ENCODE assay signal across 25 mouse cellular contexts in the genomic region with DNA sequence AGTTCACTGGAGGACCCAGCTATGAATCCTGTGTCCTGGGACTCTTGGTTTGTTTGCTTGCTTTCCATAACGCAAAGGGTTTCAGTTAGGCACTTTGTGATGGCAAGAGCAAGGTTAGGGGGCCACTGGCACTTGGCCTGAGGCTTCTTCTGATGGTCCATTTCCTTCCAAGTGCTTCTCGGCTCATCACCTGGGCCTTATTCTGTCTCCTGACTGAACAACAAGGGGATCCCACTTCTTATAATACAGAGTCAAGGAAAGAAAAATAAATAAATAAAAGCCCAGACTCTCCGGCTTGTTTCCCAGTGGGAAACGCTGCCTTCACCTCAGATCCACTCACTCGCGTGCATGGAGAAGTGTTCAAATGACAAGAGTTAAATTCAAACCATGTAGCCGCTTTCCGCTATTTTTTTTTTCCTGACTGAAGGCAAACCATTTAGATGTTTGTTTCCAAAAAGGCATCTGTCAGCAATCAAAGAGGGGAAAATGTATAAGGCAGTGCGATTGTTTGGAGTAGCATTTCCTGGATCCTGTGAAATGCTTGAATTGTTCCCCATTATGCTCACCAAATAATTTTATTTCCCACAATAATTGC.
DNase-seq lines count a peak whose midpoint lies in the region; ATAC-seq and TF ChIP-seq lines count a peak whose summit lies in the region.
"Had no signal": no experiment of that assay in that cellular context is flagged by ENCODE, and none has a peak within 500 bp of the region (broad histone marks: within the 10 kb centered on the region; RNA-seq: fewer than 3 reads in every experiment).

No protein-coding gene starts in this region.

- H3K27me3 ChIP-seq in hindbrain, embryonic 10.5 days (ENCODE audit: insufficient read depth, poor library complexity, severe bottlenecking), result no peaks in the 10 kb centered on the region
- no peaks in the 10 kb centered on the region for H3K27me3 ChIP-seq in hindbrain, embryonic 11.5 days (ENCODE audit: control insufficient read depth, insufficient read depth, low read length)
- H3K27me3 ChIP-seq in embryonic facial prominence, embryonic 14.5 days (replicated peaks; ENCODE audit: control insufficient read depth, insufficient read depth, low read length), result peaks cover 4% of the 10 kb centered on the region; the same call in 1 of the 2 replicates
- peaks cover 13% of the 10 kb centered on the region; the same call in 1 of the 2 replicates for H3K27me3 ChIP-seq in limb, embryonic 10.5 days (ENCODE audit: low read depth, poor library complexity, severe bottlenecking)
- peaks cover 6% of the 10 kb centered on the region; the same call in 1 of the 2 replicates for H3K27me3 ChIP-seq in midbrain, embryonic 13.5 days
- H3K27me3 ChIP-seq: heart, embryonic 13.5 days; intestine, embryonic 15.5 days; liver, embryonic 12.5 days; neural tube, embryonic 15.5 days had no signal

- no peak overlapping the region for H3K9ac ChIP-seq in hindbrain, embryonic 11.5 days (ENCODE audit: low read depth, low read length)
- H3K9ac ChIP-seq in embryonic facial prominence, embryonic 14.5 days (ENCODE audit: low read depth, low read length), result no peak overlapping the region
- H3K9ac ChIP-seq in midbrain, embryonic 13.5 days (replicated peaks), result no peak overlapping the region
- H3K9ac ChIP-seq: heart, embryonic 13.5 days; intestine, embryonic 15.5 days; limb, embryonic 13.5 days; liver, embryonic 12.5 days; neural tube, embryonic 15.5 days had no signal

- ATAC-seq in hindbrain, embryonic 11.5 days (ENCODE audit: low FRiP score), result no peak
- no peak for ATAC-seq in embryonic facial prominence, embryonic 14.5 days (ENCODE audit: low read depth)
- ATAC-seq in midbrain, embryonic 13.5 days, result no peak
- ATAC-seq: intestine, embryonic 15.5 days; liver, embryonic 12.5 days had no signal

- H3K4me2 ChIP-seq in hindbrain, embryonic 11.5 days (replicated peaks; ENCODE audit: low read depth, low read length), result no peak overlapping the region
- H3K4me2 ChIP-seq in embryonic facial prominence, embryonic 14.5 days (ENCODE audit: low read depth, low read length), result no peak overlapping the region
- no peak overlapping the region for H3K4me2 ChIP-seq in midbrain, embryonic 13.5 days (replicated peaks)
- H3K4me2 ChIP-seq: heart, embryonic 13.5 days; intestine, embryonic 15.5 days; limb, embryonic 13.5 days; liver, embryonic 12.5 days; midbrain, embryonic 11.5 days; neural tube, embryonic 15.5 days had no signal

- WGBS in hindbrain, embryonic 10.5 days, result 73% methylated on average over 9 of the region's 9 CpGs
- WGBS in hindbrain, embryonic 11.5 days, result 76% methylated on average over 9 of the region's 9 CpGs
- WGBS in embryonic facial prominence, embryonic 14.5 days, result 38% methylated on average over 9 of the region's 9 CpGs
- 83% methylated on average over 9 of the region's 9 CpGs for WGBS in limb, embryonic 10.5 days
- 82% methylated on average over 9 of the region's 9 CpGs for WGBS in midbrain, embryonic 13.5 days

- no peak overlapping the region for H3K4me3 ChIP-seq in hindbrain, embryonic 10.5 days
- H3K4me3 ChIP-seq in hindbrain, embryonic 11.5 days (ENCODE audit: low read depth, low read length), result no peak overlapping the region
- H3K4me3 ChIP-seq in cortical plate, adult 2 months (ENCODE audit: insufficient read depth, low read length), result no peak overlapping the region
- no peak overlapping the region for H3K4me3 ChIP-seq in embryonic facial prominence, embryonic 14.5 days (ENCODE audit: low read depth, low read length)
- no peak overlapping the region for H3K4me3 ChIP-seq in limb, embryonic 10.5 days
- no peak overlapping the region for H3K4me3 ChIP-seq in midbrain, embryonic 13.5 days (replicated peaks)
- H3K4me3 ChIP-seq: heart, embryonic 13.5 days; intestine, embryonic 15.5 days; limb, embryonic 13.5 days; liver, embryonic 12.5 days; neural tube, embryonic 15.5 days had no signal

- H3K27ac ChIP-seq in hindbrain, embryonic 10.5 days, result 0 out of 2 replicates have a peak overlapping the region, but pooled peaks have one; percentile 29
- no peak overlapping the region for H3K27ac ChIP-seq in hindbrain, embryonic 11.5 days (ENCODE audit: low read depth, low read length)
- 0 out of 2 replicates have a peak overlapping the region, but pooled peaks have one; percentile 23 for H3K27ac ChIP-seq in cortical plate, adult 2 months (ENCODE audit: insufficient read depth, low read length)
- peak overlapping the region; percentile 23; the same call in 1 of the 2 replicates for H3K27ac ChIP-seq in embryonic facial prominence, embryonic 14.5 days (replicated peaks; ENCODE audit: low read depth, low read length)
- peak overlapping the region; percentile 50 for H3K27ac ChIP-seq in limb, embryonic 10.5 days
- no peak overlapping the region for H3K27ac ChIP-seq in midbrain, embryonic 13.5 days
- H3K27ac ChIP-seq: heart, embryonic 13.5 days; intestine, embryonic 15.5 days; limb, embryonic 13.5 days; liver, embryonic 12.5 days; neural tube, embryonic 15.5 days had no signal

- no peak for TF ChIP-seq POLR2A in cortical plate, adult 2 months (IDR thresholded peaks at IDR 0.05; ENCODE audit: extremely low read depth, insufficient read depth, low read length)

- no peak for TF ChIP-seq CTCF in cortical plate, adult 2 months (IDR thresholded peaks at IDR 0.05; ENCODE audit: extremely low read depth, insufficient read depth, low read length)

- DNase-seq in hindbrain, embryonic 10.5 days (ENCODE audit: low spot score), result no peak
- no peak for DNase-seq in hindbrain, embryonic 11.5 days (ENCODE audit: low spot score)
- DNase-seq in embryonic facial prominence, embryonic 14.5 days (ENCODE audit: low spot score), result peak; percentile 65
- no peak for DNase-seq in limb, embryonic 10.5 days (ENCODE audit: low spot score)
- DNase-seq in heart, postnatal 4 days, result no peak
- DNase-seq: adrenal gland, postnatal 10 days; cerebellum, adult 9-10 months; gastrocnemius, postnatal 25 days; heart, adult 18-20 months; kidney, adult 8-10 months; kidney, postnatal 14 days; layer of hippocampus, postnatal 36 days; lung, adult 18-20 months; lung, postnatal 10 days; right cerebral cortex, adult 18-20 months; right cerebral cortex, postnatal 4 days; thymus, postnatal 25 days had no signal

- H3K9me3 ChIP-seq in hindbrain, embryonic 10.5 days, result no peaks in the 10 kb centered on the region
- H3K9me3 ChIP-seq in hindbrain, embryonic 11.5 days (ENCODE audit: control insufficient read depth, low read length), result no peaks in the 10 kb centered on the region
- H3K9me3 ChIP-seq in embryonic facial prominence, embryonic 14.5 days (ENCODE audit: control insufficient read depth, low read length), result no peaks in the 10 kb centered on the region
- no peaks in the 10 kb centered on the region for H3K9me3 ChIP-seq in limb, embryonic 10.5 days (replicated peaks)
- H3K9me3 ChIP-seq in midbrain, embryonic 13.5 days, result no peaks in the 10 kb centered on the region
- H3K9me3 ChIP-seq: heart, embryonic 13.5 days; intestine, embryonic 15.5 days; limb, embryonic 13.5 days; liver, embryonic 12.5 days; neural tube, embryonic 15.5 days had no signal

- no peaks in the 10 kb centered on the region for H3K36me3 ChIP-seq in hindbrain, embryonic 10.5 days
- no peaks in the 10 kb centered on the region for H3K36me3 ChIP-seq in hindbrain, embryonic 11.5 days (ENCODE audit: control insufficient read depth, insufficient read depth, low read length)
- H3K36me3 ChIP-seq in embryonic facial prominence, embryonic 14.5 days (ENCODE audit: control insufficient read depth, insufficient read depth, low read length), result no peaks in the 10 kb centered on the region
- no peaks in the 10 kb centered on the region for H3K36me3 ChIP-seq in limb, embryonic 10.5 days
- H3K36me3 ChIP-seq in midbrain, embryonic 13.5 days, result no peaks in the 10 kb centered on the region
- H3K36me3 ChIP-seq: heart, embryonic 13.5 days; intestine, embryonic 15.5 days; limb, embryonic 13.5 days; liver, embryonic 12.5 days; neural tube, embryonic 15.5 days had no signal

- peaks cover 51% of the 10 kb centered on the region for H3K4me1 ChIP-seq in hindbrain, embryonic 10.5 days (replicated peaks)
- no peaks in the 10 kb centered on the region for H3K4me1 ChIP-seq in hindbrain, embryonic 11.5 days (replicated peaks; ENCODE audit: control insufficient read depth, insufficient read depth, low read length)
- no peaks in the 10 kb centered on the region for H3K4me1 ChIP-seq in cortical plate, adult 2 months (ENCODE audit: control insufficient read depth, insufficient read depth, low read length)
- H3K4me1 ChIP-seq in embryonic facial prominence, embryonic 14.5 days (ENCODE audit: control insufficient read depth, insufficient read depth, low read length), result peaks cover 38% of the 10 kb centered on the region
- peaks cover 71% of the 10 kb centered on the region for H3K4me1 ChIP-seq in limb, embryonic 10.5 days
- H3K4me1 ChIP-seq in midbrain, embryonic 13.5 days (replicated peaks), result peaks cover 39% of the 10 kb centered on the region
- H3K4me1 ChIP-seq: heart, embryonic 13.5 days; intestine, embryonic 15.5 days; liver, embryonic 12.5 days had no signal

Comparison
In these comparisons a context has a peak if more than half of its experiments do, and no peak if none do; other contexts are left out.
1. H3K27ac ChIP-seq: peak in hindbrain, embryonic 10.5 days (single experiment), cortical plate, adult 2 months (single experiment), embryonic facial prominence, embryonic 14.5 days (single experiment) and limb, embryonic 10.5 days (single experiment); none in hindbrain, embryonic 11.5 days (single experiment) and midbrain, embryonic 13.5 days (single experiment).